Mouse (Mus musculus) v-Abl transformed pro-B cells (cell line): ENCODE measurements at regions not wholly inside any gene's neighbourhood (a gene's known extent, or its start where the extent isn't known, plus 50 kb on each side); places are given as distances from the start of the nearest gene placed in this dataset.

Source experiments
- in situ Hi-C, 2 experiments: fragments of 400-800 bp; cut with MboI; formaldehyde crosslinking; loops; one replicate each; pipeline ENCODE4 v1.15.1; 2025; ENCODE audit not compliant: unreplicated experiment in 2 of 2

DNA sequence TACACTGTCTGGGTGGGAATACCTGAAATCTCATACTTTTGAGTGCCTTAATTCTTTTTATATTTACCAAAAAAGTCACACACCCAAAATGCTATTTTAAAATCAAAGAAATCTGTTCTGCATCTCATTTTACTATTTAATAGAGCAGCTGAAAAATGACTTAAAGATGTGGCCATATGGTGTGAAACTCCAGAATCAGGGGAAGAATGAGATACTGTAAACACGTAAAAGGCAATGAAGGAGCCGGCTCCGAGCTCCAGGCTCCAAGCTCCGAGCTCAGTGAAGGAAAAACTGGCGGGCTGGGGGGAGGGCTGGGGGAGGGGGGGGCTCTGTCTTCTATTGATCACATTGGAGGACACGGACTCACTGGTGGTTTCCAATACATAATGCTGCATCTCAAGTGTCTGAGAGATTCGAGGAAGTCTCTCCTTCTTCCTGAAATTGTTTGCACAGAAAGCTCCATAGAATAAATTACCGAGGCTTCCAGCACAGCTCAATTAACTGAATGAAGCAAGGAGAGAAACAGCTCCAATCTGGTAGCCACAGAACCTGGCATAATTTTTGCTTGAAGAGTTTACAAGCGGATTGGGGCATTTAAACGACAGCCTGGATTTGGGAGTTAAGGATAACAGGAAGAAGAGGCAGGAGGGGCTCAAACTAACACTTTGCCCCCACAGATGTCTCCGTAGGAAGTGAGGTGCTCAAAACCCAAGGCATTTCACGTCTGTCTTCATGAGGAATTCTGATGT lies 112.2 kb upstream of the 1700066M21Rik start:
- in situ Hi-C loops, result no loop called here

DNA sequence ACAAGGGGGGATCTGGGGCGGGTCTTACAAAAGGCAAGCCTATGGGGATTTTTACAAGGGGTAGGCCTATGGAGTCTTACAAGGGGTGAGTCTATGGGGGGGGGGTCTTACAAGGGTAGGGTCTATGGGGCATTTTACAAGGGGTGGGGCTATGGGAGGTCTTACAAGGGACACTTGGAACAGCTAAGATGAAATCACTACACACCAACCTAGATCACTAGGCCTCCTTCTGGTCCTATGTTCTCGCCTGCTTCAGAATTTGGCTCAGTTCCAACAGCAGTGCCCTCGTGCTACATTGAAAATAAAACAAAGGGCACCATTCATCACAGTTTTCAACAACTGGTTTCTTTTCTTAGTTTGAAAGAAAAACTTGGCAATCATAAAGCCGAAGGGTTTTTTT lies 110.7 kb upstream of the 1700066M21Rik start:
- in situ Hi-C loops, result no loop called here

DNA sequence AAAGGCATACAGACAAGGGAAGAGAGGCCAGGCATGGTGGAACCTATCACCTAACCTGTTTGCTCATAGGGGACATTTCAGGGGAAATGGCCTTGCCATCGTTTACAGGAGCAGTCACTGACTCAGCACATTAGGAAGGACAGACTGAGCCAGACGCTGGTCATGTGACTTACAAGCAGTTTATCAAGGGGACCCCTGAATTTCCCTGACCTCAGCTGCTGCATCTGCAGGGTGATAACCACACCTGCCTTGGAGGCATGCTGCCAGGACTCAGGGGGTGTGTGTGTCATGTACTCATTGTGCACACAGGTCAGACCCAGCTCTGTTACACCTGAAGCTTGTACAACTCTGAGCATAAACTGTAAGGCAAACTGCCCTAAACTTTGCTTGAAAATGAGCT lies 109.6 kb upstream of the 1700066M21Rik start:
- in situ Hi-C loops, result no loop called here

DNA sequence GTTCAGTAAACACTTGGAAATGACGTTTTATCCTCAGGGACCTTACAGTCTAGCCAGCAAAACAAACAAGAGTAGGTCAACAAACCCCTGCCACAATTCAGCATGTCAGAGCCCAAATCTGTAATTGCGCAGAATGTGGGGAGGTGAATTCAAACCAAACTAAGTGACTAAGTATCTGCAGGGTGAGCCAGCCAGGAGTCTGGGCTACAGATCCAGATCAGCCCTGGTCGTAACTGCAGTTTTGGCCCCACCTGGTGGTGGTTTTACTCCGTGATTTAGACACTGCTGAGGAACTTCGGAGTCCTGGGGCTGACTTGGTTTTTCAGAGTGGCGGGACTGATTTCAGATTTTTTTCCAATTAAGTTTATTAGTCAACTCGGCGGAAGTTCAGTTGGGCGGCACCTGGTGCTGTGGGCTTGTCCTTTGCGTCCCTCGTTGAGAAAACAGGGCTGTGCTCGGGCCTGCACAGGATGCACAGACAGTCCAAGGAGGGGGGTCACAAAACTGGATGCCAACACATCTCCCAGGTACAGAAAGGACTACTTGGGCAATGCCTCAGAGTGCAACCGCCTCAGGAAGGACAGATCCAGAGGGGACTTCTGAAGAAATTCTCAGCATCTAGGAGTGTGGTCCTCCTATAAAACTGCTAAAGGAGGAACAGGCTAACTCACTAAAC lies 107.6 kb upstream of the 1700066M21Rik start:
- in situ Hi-C loops, result no loop called here

DNA sequence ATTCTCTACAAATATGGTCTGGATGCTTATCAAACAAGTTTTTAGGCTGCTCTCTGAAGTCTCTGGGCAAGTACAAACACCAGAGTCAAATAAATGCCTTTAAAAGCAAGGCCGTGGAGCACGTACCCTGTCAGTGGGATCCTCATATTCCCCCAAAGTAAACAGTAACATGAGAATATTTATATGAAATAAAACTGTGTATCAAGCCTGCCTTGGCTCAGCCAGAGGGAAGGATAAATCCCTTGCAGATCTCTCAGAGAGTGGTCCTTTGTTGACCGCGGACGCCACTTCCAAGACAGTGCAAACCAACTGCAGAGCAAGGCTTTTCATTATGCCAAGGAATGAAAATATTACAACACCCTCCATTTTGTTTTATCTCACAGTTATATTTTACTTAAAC lies 104.8 kb upstream of the 1700066M21Rik start:
- in situ Hi-C loops, result no loop called here

DNA sequence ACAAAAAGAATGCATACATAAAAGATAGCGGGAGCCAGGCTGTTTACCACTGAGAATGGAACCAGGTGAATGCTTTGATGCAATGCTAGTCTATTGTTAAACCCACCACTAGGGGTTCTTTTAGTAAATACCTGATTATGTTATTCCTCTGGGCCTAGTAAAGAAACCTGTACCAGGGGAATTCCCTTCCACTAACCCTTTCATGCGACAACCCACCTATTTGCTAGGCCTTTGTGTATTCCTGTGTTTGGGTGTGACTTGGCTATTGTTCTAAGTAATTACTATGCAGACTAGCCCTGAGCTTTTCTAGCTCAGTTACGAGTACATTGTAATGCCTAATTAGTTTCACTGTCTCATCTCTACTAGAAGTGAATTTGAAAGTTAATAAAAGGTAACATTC lies 95.9 kb upstream of the 1700066M21Rik start:
- in situ Hi-C loops, result no loop called here

DNA sequence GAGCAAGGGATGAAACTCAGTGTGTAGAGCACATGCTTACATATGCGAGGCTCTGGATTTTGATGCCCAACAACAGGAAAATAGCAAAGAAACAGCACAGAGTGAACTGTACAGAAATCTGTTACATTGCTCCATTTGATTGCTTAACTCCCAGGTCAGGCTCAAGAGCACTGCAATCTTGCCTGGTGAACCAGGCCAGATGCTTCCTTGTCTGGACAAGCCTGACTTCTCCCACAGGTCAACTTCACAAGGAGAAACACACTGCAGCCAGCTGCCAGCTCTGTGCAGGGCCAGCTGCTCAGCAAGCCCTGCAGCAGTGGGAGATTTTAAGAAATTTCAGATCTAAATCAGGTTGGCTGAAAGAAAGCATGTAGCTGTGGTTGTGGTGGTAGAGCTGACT lies 81.2 kb upstream of the 1700066M21Rik start:
- in situ Hi-C loops, result no loop called here

DNA sequence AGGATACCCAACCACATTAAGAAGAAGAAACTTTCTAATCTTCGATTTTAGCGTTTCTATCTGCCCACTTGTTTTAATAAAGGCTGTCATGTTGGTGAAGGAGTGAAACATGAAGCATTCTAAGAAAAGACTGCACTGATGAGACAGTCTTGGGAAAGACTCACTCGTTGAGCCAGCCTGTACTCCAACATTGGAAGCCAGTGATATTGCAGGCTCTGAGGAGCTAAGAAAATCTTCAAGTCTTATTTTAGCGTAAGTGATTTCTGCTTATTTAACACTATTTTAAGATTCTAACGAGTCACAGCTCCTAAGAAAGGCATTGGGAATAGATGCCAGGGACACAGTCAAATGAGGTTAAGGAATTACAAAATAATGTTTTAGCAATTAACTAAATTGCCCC lies 78.9 kb upstream of the 1700066M21Rik start:
- in situ Hi-C loops, result no loop called here

DNA sequence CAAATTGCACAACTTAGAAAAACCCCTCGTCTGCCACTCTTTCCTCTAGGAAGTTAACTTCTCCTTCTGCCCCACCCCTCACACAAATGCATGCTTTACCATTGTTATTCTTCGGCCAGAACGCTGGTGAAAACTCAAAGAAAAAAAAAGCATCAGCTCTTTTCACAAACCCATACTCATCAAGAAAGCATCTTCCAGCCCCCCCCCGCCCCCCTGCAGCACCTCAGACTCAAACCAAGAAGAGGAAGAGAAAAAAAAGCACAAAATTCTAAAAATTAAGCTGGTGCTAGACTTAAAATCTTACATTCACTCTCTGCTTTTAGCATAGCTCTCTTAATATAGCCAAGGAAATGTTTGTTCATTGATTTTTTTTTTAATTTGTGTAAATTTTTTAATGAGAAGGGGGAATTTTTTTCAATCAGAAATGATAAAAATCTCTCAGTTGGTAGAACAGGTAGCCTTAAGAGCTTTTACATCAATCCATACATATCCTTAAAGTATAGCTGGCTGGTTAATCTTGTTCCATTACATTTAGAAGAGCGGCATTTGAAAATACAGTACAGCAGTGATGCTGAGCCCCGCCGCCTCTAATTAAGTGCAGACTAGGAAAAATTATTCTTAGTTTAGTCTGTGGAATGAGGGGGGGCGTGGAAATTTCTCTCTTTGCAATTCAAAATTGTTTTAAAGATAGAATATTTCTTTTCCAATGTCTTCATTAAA lies 76.0 kb upstream of the 1700066M21Rik start:
- in situ Hi-C loops, result no loop called here

DNA sequence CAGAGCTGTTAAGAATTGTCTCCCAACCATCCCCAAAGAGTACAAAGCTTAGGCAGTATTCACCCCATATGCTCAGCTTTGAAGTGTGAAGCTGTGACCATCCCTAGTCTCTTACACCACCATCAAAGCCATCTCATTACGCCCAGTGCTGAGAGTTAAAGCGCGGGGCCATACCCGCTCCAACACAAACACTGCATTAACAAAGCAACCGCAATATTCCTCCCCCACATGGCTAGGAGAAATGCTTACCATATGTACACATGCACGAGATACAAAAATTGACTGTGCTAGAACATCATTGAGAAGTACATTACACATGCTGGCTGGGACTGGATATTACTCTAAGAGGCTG lies 75.5 kb upstream of the 1700066M21Rik start:
- in situ Hi-C loops, result no loop called here

DNA sequence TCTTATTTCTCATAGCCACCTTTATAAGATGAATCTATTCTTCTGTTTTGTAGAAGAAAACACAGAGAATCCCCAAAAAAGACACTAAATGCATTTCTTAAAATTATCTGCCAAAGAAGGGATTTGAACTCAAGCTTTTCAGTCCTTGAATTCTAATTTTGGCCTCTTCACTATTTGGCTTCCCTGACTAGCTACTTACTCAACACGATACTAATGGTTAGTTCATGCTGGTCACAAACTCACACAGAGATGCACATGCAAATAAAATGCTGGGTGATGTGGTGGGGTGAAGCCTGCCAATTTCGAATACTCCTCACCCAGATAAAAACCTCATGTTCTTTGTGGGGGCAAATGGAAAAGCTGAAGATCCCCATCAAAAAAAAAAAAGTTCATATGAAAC lies 72.7 kb upstream of the 1700066M21Rik start:
- in situ Hi-C loops, result no loop called here

DNA sequence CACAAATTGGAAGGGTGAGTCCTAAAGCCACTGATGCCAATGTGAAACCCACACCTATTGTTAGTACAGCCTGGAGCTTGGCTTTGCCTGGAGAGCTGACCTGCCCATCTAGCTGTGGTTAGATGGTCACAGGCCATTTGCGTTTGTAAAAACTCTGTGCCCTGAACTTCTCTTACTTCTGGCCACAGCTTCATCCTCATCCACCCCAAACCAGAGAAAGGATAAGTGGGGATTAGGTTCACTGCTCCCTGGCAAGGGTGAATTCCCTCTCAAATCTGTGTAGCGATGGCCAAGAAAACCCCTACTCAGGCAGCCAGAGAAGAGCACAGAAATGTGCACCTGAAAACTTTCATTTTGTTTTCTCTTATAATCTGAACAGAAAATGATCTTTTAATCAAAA lies 54.9 kb upstream of the 1700066M21Rik start:
- in situ Hi-C loops, result no loop called here

DNA sequence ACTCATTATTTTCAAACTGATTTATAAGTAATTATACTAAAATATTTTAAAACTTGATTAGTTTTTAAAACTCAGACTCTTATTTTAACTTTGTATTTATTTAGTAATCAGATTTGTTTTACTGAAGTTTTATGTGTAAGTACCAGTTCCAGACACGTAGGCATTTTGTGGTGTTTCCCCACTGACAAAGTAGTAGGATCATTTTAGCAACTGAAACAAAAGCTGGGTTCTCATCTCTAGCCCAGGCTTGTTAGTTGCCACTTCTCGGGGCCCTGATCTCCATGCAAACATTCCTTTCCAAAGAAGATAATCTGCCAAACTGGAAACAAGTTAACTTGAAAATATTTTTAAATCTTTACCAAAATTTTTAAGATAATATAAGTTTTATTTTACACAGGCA lies 54.3 kb upstream of the 1700066M21Rik start:
- in situ Hi-C loops, result no loop called here

DNA sequence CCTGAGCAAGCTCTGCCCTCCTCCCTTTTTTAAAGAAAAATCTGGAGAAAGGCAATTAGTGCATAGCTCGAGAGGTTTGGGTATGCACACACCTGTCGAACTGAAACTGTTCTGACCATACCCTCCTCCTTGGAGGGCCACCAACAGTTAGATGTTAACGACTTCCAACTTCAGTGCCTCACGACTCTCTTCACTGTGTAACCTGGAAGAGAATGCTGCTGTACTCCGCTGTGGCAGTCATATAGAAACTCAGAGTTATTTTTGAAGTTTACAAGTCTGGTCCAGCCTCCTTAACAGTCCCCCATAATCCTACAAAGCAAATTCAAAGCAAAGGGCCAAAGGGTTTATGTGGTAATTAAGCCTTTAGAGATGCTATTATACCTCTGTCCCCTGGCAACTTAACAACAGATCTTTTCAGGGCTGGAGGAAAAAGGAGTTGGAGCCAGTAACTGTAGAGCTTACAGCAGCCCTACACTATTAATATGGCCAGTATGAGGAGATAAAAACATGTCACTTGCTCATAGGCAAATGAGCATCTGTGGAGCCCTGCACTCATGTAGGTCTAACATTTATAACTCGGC lies 51.7 kb upstream of the 1700066M21Rik start:
- in situ Hi-C loops, result no loop called here
